Mouse (Mus musculus): ENCODE data around the gene 8030411F24Rik. TPM values are rescaled to one million over a fixed set of nuclear protein-coding genes. Genes with fewer than 3 reads are reported as not detected.

The 8030411F24Rik gene
- polyA plus RNA-seq, 1 experiment from 2014 or later, result not detected

GRCm38 (mm10) chr2:148801491-148801921, 19.7 kb downstream of the 8030411F24Rik start:
- Histone ChIP-seq H3K4me1 (no peaks in the 10 kb centered on the region), H3K4me2 (no peak overlapping the region), H3K27me3 (no peaks in the 10 kb centered on the region), H3K4me3 (no peak overlapping the region), H3K9me3 (no peaks in the 10 kb centered on the region), H3K27ac (no peak overlapping the region), H3K9ac (no peak overlapping the region), H3K36me3 (no peaks in the 10 kb centered on the region)
- 46% methylated on average over 3 of the region's 3 CpGs for WGBS
- ATAC-seq (ENCODE audit: borderline replicate concordance, extremely low read depth, low FRiP score, low TSS enrichment), result no peak; the same call in 1 of the 2 replicates

GRCm38 (mm10) chr2:148806696-148807095, 24.9 kb downstream of the 8030411F24Rik start:
- WGBS, result 63% methylated on average over 6 of the region's 6 CpGs
- Histone ChIP-seq H3K27ac (no peak overlapping the region), H3K36me3 (no peaks in the 10 kb centered on the region), H3K9ac (no peak overlapping the region), H3K4me3 (no peak overlapping the region), H3K27me3 (no peaks in the 10 kb centered on the region), H3K4me1 (no peaks in the 10 kb centered on the region), H3K4me2 (no peak overlapping the region), H3K9me3 (no peaks in the 10 kb centered on the region)
- ATAC-seq (ENCODE audit: borderline replicate concordance, extremely low read depth, low FRiP score, low TSS enrichment), result no peak

- H3K36me3 ChIP-seq, result no peaks in the 10 kb centered on the region
- no peak within 1 kb of the TSS for H3K9ac ChIP-seq
- no peaks in the 10 kb centered on the region for H3K4me1 ChIP-seq
- H3K4me3 ChIP-seq, result no peak within 1 kb of the TSS
- H3K27me3 ChIP-seq, result no peaks in the 10 kb centered on the region
- ATAC-seq (ENCODE audit: borderline replicate concordance, extremely low read depth, low FRiP score, low TSS enrichment), result no peak
- H3K9me3 ChIP-seq, result no peaks in the 10 kb centered on the region
- H3K4me2 ChIP-seq, result no peak within 1 kb of the TSS
- no peak within 1 kb of the TSS for H3K27ac ChIP-seq
These were observed 38.1 kb downstream of the 8030411F24Rik start, which contains the start of gene Cst13 for GRCm38 (mm10) chr2:148819909-148820308. Gene Cst13 (plus strand): TSS chr2:148820081.

GRCm38 (mm10) chr2:148825986-148826385, 44.2 kb downstream of the 8030411F24Rik start:
- Histone ChIP-seq H3K27me3 (no peaks in the 10 kb centered on the region), H3K9me3 (no peaks in the 10 kb centered on the region), H3K4me3 (no peak overlapping the region), H3K4me2 (no peak overlapping the region), H3K27ac (no peak overlapping the region), H3K4me1 (no peaks in the 10 kb centered on the region), H3K36me3 (no peaks in the 10 kb centered on the region), H3K9ac (no peak overlapping the region)
- ATAC-seq (ENCODE audit: borderline replicate concordance, extremely low read depth, low FRiP score, low TSS enrichment), result no peak
- 31% methylated on average over 1 of the region's 1 CpGs for WGBS

GRCm38 (mm10) chr2:148834912-148835311, 53.1 kb downstream of the 8030411F24Rik start, which contains the start of gene Cst9:
Gene Cst9 (plus strand): TSS chr2:148835147.
- no peaks in the 10 kb centered on the region for H3K36me3 ChIP-seq
- H3K9ac ChIP-seq, result no peak within 1 kb of the TSS
- 50% methylated on average over 4 of the region's 4 CpGs for WGBS
- no peaks in the 10 kb centered on the region for H3K4me1 ChIP-seq
- H3K4me2 ChIP-seq, result no peak within 1 kb of the TSS
- no peak within 1 kb of the TSS for H3K27ac ChIP-seq
- H3K4me3 ChIP-seq, result no peak within 1 kb of the TSS
- no peaks in the 10 kb centered on the region for H3K9me3 ChIP-seq
- no peak for ATAC-seq (ENCODE audit: borderline replicate concordance, extremely low read depth, low FRiP score, low TSS enrichment)
- H3K27me3 ChIP-seq, result no peaks in the 10 kb centered on the region

Other genes starting within 250 kb of the 8030411F24Rik start
- gene Nxt1, start 109.4 kb upstream of the 8030411F24Rik start, polyA plus RNA-seq (2015; fragmentation: Nextera tagmentation; extraction: Ambion mirVana), result 92.3 and 93.1 TPM in 2 replicates
- gene Gzf1, start 101.0 kb upstream of the 8030411F24Rik start, polyA plus RNA-seq (2015; fragmentation: Nextera tagmentation; extraction: Ambion mirVana), result 19.1 and 19.7 TPM in 2 replicates
- 1.9 and 2.5 TPM in 2 replicates for gene Napb, start 49.5 kb upstream of the 8030411F24Rik start, polyA plus RNA-seq (2015; fragmentation: Nextera tagmentation; extraction: Ambion mirVana)
- gene Cstl1, start 31.7 kb upstream of the 8030411F24Rik start, polyA plus RNA-seq (2015; fragmentation: Nextera tagmentation; extraction: Ambion mirVana), result not detected in 2 replicates
- gene Cst11, start 10.5 kb upstream of the 8030411F24Rik start, polyA plus RNA-seq (2015; fragmentation: Nextera tagmentation; extraction: Ambion mirVana), result not detected in 2 replicates
- gene Cst12, start 7.4 kb downstream of the 8030411F24Rik start, polyA plus RNA-seq (2015; fragmentation: Nextera tagmentation; extraction: Ambion mirVana), result not detected in 2 replicates
- not detected in 2 replicates for gene Cst8, start 16.8 kb downstream of the 8030411F24Rik start, polyA plus RNA-seq (2015; fragmentation: Nextera tagmentation; extraction: Ambion mirVana)
- not detected in 2 replicates for gene Cst13, start 38.1 kb downstream of the 8030411F24Rik start, polyA plus RNA-seq (2015; fragmentation: Nextera tagmentation; extraction: Ambion mirVana)
- 0.37 and 0.42 TPM in 2 replicates for gene Cst9, start 53.1 kb downstream of the 8030411F24Rik start, polyA plus RNA-seq (2015; fragmentation: Nextera tagmentation; extraction: Ambion mirVana)
- gene 9230104L09Rik, start 83.0 kb downstream of the 8030411F24Rik start, polyA plus RNA-seq (2015; fragmentation: Nextera tagmentation; extraction: Ambion mirVana), result not detected in 2 replicates
- 514 and 555 TPM in 2 replicates for gene Cst3, start 93.7 kb downstream of the 8030411F24Rik start, polyA plus RNA-seq (2015; fragmentation: Nextera tagmentation; extraction: Ambion mirVana)
- gene Gm1330, start 221.2 kb downstream of the 8030411F24Rik start, polyA plus RNA-seq (2015; fragmentation: Nextera tagmentation; extraction: Ambion mirVana), result not detected in 2 replicates
- gene Gm10750, start 235.2 kb downstream of the 8030411F24Rik start, polyA plus RNA-seq (2015; fragmentation: Nextera tagmentation; extraction: Ambion mirVana), result not detected in 2 replicates

Measured in lung, embryonic 15.5 days (tissue).